Mouse (Mus musculus) heart, adult 2 months (tissue): ENCODE measurements around the gene Rnf4.

Source experiments
- CTCF ChIP-seq: fragments of 200-600 bp; IDR thresholded peaks from 2 replicates; pipeline ENCODE4 v1.8.1; 2022; ENCODE audit warnings: antibody characterized with exemption, mild to moderate bottlenecking, moderate library complexity
- EP300 ChIP-seq: fragments of 200-500 bp; IDR thresholded peaks from 2 replicates; pipeline ENCODE4 v1.6.1; 2011; ENCODE audit warnings: low read depth, low read length, control low read depth; ENCODE audit not compliant: insufficient read depth

DNA sequence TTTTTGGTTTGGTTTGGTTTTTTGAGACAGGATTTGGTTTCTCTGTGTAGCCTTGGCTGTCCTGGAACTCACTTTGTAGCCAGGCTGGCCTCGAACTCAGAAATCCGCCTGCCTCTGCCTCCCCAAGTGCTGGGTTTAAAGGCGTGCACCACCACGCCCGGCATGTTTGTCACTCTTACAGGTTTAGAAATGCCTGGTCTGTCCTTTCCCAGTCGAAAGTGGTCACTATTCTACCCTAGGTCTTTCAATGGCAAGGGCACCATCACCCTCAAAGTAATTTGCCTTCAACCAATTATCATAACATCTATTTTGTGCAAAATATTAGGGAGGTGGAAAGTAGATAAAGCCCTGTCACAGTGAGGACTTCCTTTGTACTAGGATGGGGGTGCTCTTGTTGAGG is 4.2 kb downstream of the Rnf4 start:
- TF ChIP-seq CTCF (no peak), EP300 (no peak)
